Mouse (Mus musculus) intestine, embryonic 14.5 days (tissue): ENCODE results near the gene Amz2. TPM values are rescaled to one million over a fixed set of nuclear protein-coding genes. Genes with fewer than 3 reads are reported as not detected.

ENCODE experiments used
- ATAC-seq: fragments of 200-750 bp; cut with Nextera tagmentation; replicated peaks from 2 replicates; pipeline ENCODE4 v1.8.0; 2017; ENCODE audit warnings: low read depth, moderate number of reproducible peaks, moderate TSS enrichment, moderate library complexity; ENCODE audit not compliant: low FRiP score, low TSS enrichment
- DNase-seq: peaks from one replicate; pipeline ENCODE4 v3.0.0-alpha.2; 2018; ENCODE audit warnings: low spot score
- H3K27ac ChIP-seq: fragments of 300-500 bp; sonication (generic); 2 replicates; pipeline ENCODE4 v1.5.1; 2014; ENCODE audit warnings: low read depth, mild to moderate bottlenecking, control low read depth
- H3K27me3 ChIP-seq: fragments of 300-500 bp; sonication (generic); replicated peaks from 2 replicates; pipeline ENCODE4 v1.6.1; 2014; ENCODE audit warnings: low read length, control low read depth; ENCODE audit not compliant: control insufficient read depth, insufficient read depth
- H3K36me3 ChIP-seq: fragments of 300-500 bp; sonication (generic); 2 replicates; pipeline ENCODE4 v1.6.1; 2014; ENCODE audit warnings: low read length, control low read depth; ENCODE audit not compliant: control insufficient read depth, insufficient read depth
- H3K4me1 ChIP-seq: fragments of 300-500 bp; sonication (generic); replicated peaks from 2 replicates; pipeline ENCODE4 v1.6.1; 2014; ENCODE audit warnings: low read length, control low read depth, mixed read lengths; ENCODE audit not compliant: control insufficient read depth, insufficient read depth
- H3K4me2 ChIP-seq: fragments of 300-500 bp; sonication (generic); 2 replicates; pipeline ENCODE4 v1.6.1; 2014; ENCODE audit warnings: low read length
- H3K4me3 ChIP-seq: fragments of 300-500 bp; sonication (generic); 2 replicates; pipeline ENCODE4 v1.5.1; 2014; ENCODE audit warnings: low read depth, low read length, control low read depth, mixed read lengths
- H3K9ac ChIP-seq: fragments of 300-500 bp; sonication (generic); 2 replicates; pipeline ENCODE4 v1.6.1; 2014; ENCODE audit warnings: mild to moderate bottlenecking, low read length
- H3K9me3 ChIP-seq: fragments of 300-500 bp; sonication (generic); 2 replicates; pipeline ENCODE4 v1.6.1; 2016; ENCODE audit warnings: low read length, control low read depth; ENCODE audit not compliant: control insufficient read depth
- WGBS: fragments of 180-500 bp; shearing (Covaris S2); extraction: QIAGEN DNeasy Blood & Tissue Kit; methylation state at CpG from one replicate; pipeline ENCODE4 v1.1.7; 2014; 5-methylcytosine and 5-hydroxymethylcytosine counted together
- polyA plus RNA-seq: library from polyadenylated mRNA; unstranded; fragments of >200 nt; fragmentation: Nextera tagmentation; extraction: Ambion mirVana; gene quantifications from 2 replicates; pipeline ENCODE4 v1.2.1, GENCODE M21; 2014

The Amz2 gene
- polyA plus RNA-seq, 1 experiment from 2014 or later = 41.8 TPM

DNA sequence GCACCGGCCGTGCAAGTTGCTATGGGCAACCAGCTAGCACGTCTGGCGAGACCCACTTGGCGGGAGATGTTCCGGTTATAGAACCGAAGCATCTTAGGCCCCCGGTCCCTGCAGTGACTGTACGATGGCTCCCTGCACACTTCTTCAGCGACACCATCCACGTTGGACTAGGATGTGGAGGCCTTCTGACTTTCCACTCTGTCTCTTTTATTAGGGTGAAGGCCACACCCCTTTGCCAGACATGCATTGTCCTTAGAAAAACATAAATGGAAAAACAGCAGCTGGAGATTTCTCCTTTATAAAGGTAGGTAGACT is 483 bp downstream of the Amz2 start:
- H3K27ac ChIP-seq = peak overlapping the region; percentile 78
- H3K4me2 ChIP-seq = peak overlapping the region; percentile 59
- H3K4me1 ChIP-seq = peaks cover 6% of the 10 kb centered on the region
- DNase-seq (no peak), ATAC-seq (peak; percentile 54; the same call in 1 of the 2 replicates)
- WGBS = under 1% methylated on average over 11 of the region's 11 CpGs
- 0 out of 2 replicates have a peak, but pooled peaks cover 4% of the 10 kb centered on the region for H3K9me3 ChIP-seq
- peak overlapping the region; percentile 53 for H3K4me3 ChIP-seq
- H3K36me3 ChIP-seq = peaks cover 24% of the 10 kb centered on the region
- H3K27me3 ChIP-seq = no peaks in the 10 kb centered on the region
- H3K9ac ChIP-seq = peak overlapping the region; percentile 57

DNA sequence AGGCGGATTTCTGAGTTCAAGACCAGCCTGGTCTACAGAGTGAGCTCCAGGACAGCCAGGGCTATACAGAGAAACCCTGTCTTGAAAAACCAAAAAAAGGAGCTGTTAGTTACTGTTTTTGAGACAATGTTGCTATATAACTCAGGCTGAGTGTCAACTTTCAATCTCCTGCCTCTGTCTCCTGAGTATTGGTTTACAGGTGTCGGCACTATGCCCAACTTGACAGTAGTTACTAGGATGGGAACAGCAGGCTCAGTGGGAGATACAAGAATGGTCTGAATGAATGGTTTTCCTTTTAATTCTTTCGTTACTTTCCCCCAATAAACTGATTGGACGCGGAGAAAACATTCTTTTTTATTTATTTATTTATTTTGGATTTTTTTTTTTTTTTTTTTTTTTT is 1.6 kb downstream of the Amz2 start:
- H3K4me3 ChIP-seq = no peak overlapping the region
- DNase-seq (no peak), ATAC-seq (no peak)
- H3K4me2 ChIP-seq = no peak overlapping the region
- 98% methylated on average over 5 of the region's 5 CpGs for WGBS
- H3K36me3 ChIP-seq = peaks cover 24% of the 10 kb centered on the region
- H3K27me3 ChIP-seq = no peaks in the 10 kb centered on the region
- H3K9me3 ChIP-seq = 0 out of 2 replicates have a peak, but pooled peaks cover under 1% of the 10 kb centered on the region
- peaks cover 6% of the 10 kb centered on the region for H3K4me1 ChIP-seq
- H3K27ac ChIP-seq = no peak overlapping the region
- no peak overlapping the region for H3K9ac ChIP-seq

DNA sequence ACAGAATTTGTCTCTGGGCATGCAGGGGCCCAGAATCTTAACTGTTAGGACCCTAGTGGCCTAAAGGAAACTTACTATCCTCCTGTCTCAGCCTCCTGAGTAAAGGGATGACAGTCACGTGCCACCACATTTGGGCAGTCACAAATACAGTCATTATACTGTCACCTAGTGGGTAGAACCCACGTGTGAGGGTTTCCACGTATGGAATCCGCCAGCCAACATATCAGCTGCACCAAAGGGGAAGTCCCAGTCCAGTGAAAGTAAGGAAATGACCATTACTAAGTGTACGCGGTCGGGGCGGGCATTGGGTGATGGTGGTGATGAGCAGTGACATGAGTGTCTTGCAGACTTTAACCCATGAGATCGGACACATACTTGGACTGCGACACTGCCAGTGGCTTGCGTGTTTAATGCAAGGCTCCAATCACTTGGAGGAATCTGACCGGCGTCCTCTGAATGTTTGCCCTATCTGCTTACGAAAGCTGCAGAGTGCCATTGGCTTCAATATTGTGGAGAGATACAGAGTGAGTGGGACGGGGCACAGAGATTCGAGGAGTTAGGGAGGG is 8.6 kb downstream of the Amz2 start:
- DNase-seq (no peak), ATAC-seq (no peak)
- H3K4me2 ChIP-seq = no peak overlapping the region
- H3K27me3 ChIP-seq = no peaks in the 10 kb centered on the region
- H3K9ac ChIP-seq = no peak overlapping the region
- H3K9me3 ChIP-seq = no peaks in the 10 kb centered on the region
- peaks cover 64% of the 10 kb centered on the region for H3K36me3 ChIP-seq
- 93% methylated on average over 16 of the region's 16 CpGs for WGBS
- H3K27ac ChIP-seq = no peak overlapping the region
- H3K4me1 ChIP-seq = no peaks in the 10 kb centered on the region; the same call in 1 of the 2 replicates
- H3K4me3 ChIP-seq = no peak overlapping the region

DNA sequence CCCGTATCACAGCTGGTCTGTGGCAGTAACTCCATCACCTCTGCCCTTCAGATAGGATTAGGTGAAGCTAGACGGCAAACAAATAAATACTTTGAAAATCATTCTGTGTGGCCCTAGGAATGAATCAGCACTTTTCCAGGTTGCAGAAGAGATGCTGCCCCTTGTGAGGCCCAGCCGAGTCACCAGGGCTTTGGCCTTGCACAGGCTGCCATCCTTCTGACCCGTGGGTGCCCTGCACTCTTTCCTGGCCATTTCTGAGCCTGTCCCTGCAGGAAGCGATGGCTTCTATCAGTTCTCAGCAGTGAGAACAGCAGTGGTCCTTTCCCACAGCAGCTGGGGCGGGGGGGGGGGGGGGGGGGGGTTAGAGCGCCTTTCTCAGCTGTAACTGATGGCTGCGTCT is 11.1 kb downstream of the Amz2 start:
- no peak overlapping the region for H3K4me2 ChIP-seq
- H3K36me3 ChIP-seq = peaks cover 48% of the 10 kb centered on the region
- WGBS = 71% methylated on average over 7 of the region's 8 CpGs
- no peaks in the 10 kb centered on the region for H3K4me1 ChIP-seq
- ATAC-seq (no peak), DNase-seq (no peak)
- no peaks in the 10 kb centered on the region for H3K27me3 ChIP-seq
- H3K4me3 ChIP-seq = no peak overlapping the region
- no peaks in the 10 kb centered on the region for H3K9me3 ChIP-seq
- H3K9ac ChIP-seq = no peak overlapping the region
- H3K27ac ChIP-seq = no peak overlapping the region

DNA sequence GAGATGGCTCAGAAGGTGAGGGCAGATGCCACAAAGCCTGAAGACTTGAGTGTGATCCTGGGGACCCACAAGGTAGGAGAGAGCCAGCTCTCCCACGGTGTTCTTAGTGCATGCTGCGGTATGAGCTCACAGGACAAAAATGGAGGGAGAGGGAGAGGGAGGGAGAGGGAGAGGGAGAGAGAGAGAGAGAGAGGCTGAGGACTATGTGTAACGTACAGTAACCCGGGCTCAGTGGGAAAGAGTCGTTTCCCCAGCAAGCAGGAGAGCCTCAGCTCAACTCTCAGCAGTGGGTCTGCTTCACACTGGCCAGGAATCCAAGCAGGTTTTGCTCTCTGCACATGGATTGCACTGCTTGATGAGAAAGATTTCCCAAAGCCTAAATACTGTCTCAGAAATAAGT is 13.5 kb downstream of the Amz2 start:
- H3K9ac ChIP-seq = no peak overlapping the region
- ATAC-seq (peak; percentile 48; the same call in 1 of the 2 replicates), DNase-seq (no peak)
- H3K9me3 ChIP-seq = no peaks in the 10 kb centered on the region
- H3K36me3 ChIP-seq = peaks cover 41% of the 10 kb centered on the region
- H3K4me3 ChIP-seq = no peak overlapping the region
- H3K4me2 ChIP-seq = peak overlapping the region; percentile 70
- no peaks in the 10 kb centered on the region for H3K4me1 ChIP-seq
- peak overlapping the region; percentile 3; the same call in 1 of the 2 replicates for H3K27ac ChIP-seq
- no peaks in the 10 kb centered on the region for H3K27me3 ChIP-seq
- WGBS = 16% methylated on average over 5 of the region's 5 CpGs

DNA sequence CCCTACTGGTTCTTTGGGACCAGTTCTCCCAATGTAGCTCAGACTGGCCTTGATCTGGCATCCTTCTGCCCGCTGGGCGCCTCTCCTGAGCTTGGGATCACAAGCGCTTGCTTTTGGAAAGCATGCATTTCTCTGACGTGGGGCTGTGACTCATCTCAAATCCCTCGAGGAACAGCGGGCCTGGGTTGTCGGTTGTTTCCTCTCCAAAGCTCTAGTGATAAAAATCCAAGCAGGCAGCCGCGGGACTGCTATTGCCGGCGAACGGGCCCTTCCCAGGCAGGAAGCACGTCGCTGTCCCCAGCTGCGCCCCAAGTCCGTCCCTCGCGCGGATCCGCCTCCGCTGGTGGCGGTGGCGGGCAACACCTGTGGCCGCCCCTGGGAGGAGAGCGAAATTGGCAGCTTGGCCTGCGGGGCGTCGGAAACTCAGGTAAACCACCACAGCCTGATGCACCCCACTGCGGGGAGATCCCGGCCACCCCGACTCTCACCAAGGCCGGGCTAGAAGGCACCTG is 14.1 kb downstream of the Amz2 start:
- H3K9me3 ChIP-seq = no peaks in the 10 kb centered on the region
- no peaks in the 10 kb centered on the region for H3K4me1 ChIP-seq
- peak overlapping the region; percentile 55 for H3K9ac ChIP-seq
- H3K4me3 ChIP-seq = peak overlapping the region; percentile 43
- no peaks in the 10 kb centered on the region for H3K27me3 ChIP-seq
- peak; percentile 61; the same call in 1 of the 2 replicates for ATAC-seq
- peaks cover 34% of the 10 kb centered on the region for H3K36me3 ChIP-seq
- peak overlapping the region; percentile 3; the same call in 1 of the 2 replicates for H3K27ac ChIP-seq
- peak overlapping the region; percentile 70 for H3K4me2 ChIP-seq
- 3% methylated on average over 32 of the region's 32 CpGs for WGBS
- peak; percentile 82 for DNase-seq

DNA sequence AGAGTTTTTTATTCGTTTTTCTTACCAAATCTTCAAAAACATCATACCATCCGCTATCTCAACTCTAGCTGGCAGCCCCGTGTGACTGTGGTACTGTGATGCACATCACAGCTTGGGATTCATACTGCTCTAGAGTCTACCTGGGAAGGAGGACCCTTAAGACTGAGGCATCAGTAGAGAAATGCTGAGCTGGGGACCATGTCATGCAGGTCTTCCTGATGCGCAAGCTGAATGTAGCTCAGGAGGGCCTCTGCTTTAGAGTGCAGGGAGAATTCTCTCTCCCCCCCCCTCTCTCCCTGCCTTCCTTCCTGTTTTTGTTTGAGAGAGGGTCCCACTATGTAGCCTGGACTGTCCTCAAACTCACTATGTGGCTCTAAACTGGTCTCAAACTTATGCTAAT is 14.9 kb downstream of the Amz2 start:
- Histone ChIP-seq H3K36me3 (peaks cover 27% of the 10 kb centered on the region), H3K27ac (no peak overlapping the region), H3K9me3 (no peaks in the 10 kb centered on the region), H3K9ac (peak overlapping the region; percentile 55; the same call in 1 of the 2 replicates), H3K4me2 (peak overlapping the region; percentile 70), H3K27me3 (no peaks in the 10 kb centered on the region), H3K4me1 (no peaks in the 10 kb centered on the region; the same call in 1 of the 2 replicates), H3K4me3 (peak overlapping the region; percentile 43)
- no peak for DNase-seq
- WGBS = 59% methylated on average over 4 of the region's 4 CpGs
- no peak for ATAC-seq

DNA sequence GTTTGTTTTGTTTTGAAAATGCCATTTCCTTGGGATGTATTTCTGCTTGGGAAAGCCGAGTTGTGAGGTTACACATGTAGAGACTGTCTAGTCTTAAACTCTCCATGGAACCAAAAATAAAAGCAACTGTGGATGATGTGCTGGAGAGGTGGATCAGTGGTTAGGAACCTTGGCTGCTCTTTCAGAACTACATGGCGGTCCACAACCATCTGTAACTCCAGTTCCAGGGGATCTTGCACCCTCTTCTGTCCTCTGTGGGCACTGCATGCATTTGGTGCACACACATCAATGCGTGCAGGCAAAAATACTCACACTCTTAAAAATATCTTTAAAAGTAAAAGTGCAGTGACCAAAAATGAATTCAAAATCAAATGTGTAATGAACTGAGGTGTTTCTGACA is 15.4 kb downstream of the Amz2 start:
- ATAC-seq (no peak), DNase-seq (no peak)
- H3K36me3 ChIP-seq = peaks cover 22% of the 10 kb centered on the region
- H3K4me3 ChIP-seq = no peak overlapping the region
- no peak overlapping the region for H3K9ac ChIP-seq
- H3K4me1 ChIP-seq = no peaks in the 10 kb centered on the region; the same call in 1 of the 2 replicates
- H3K9me3 ChIP-seq = no peaks in the 10 kb centered on the region
- no peak overlapping the region for H3K4me2 ChIP-seq
- WGBS = 67% methylated on average over 3 of the region's 3 CpGs
- H3K27me3 ChIP-seq = no peaks in the 10 kb centered on the region
- no peak overlapping the region for H3K27ac ChIP-seq

DNA sequence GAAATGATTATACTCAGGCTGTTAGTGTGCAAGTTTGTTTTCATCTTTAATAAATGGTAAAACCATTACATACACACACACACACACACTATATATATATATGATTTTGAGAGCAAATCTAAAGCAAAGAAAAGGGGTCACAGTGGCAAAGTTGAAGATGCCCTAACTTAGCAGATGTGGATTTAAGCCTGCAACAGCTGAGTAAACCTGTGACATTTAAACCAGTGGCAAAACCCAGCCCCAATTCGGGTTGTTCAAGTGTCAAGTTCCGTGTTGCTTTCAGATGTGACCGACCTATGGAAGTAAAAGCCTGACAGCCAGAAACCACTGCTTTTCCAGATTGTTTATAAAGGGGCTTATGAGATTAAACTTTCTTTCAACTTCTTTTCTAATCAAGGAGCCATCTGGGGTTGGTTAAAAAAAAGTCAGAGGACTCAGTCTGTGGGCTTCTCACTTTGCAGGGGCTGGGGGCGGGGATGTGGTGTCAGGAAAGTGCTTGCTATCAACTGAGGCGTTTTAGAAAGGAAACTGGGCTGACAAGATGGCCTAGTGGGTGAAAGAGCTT is 16.5 kb downstream of the Amz2 start:
- Histone ChIP-seq H3K9me3 (no peaks in the 10 kb centered on the region), H3K27ac (no peak overlapping the region), H3K4me2 (no peak overlapping the region), H3K27me3 (no peaks in the 10 kb centered on the region), H3K9ac (no peak overlapping the region), H3K4me1 (no peaks in the 10 kb centered on the region; the same call in 1 of the 2 replicates), H3K36me3 (peaks cover 10% of the 10 kb centered on the region; the same call in 1 of the 2 replicates), H3K4me3 (no peak overlapping the region)
- no peak for ATAC-seq
- DNase-seq = no peak
- WGBS = 29% methylated on average over 5 of the region's 5 CpGs
